In genomic region chr10:128015068-128015934, GRCm38 (mm10) we compare ENCODE assay signal across 8 mouse cellular contexts. TPM values are rescaled to one million over a fixed set of nuclear protein-coding genes. Genes with fewer than 3 reads are reported as not detected.
DNase-seq lines count a peak whose midpoint lies in the region; ATAC-seq and TF ChIP-seq lines count a peak whose summit lies in the region.

TSS of gene Prim1 (plus strand) at chr10:128015168.

- ATAC-seq in inflammation-experienced regulatory T-cells, adult 6 months = peak; percentile 98

- no peak for TF ChIP-seq CTCF in cortical plate, adult 2 months (IDR thresholded peaks at IDR 0.05; ENCODE audit: extremely low read depth, insufficient read depth, low read length)

- intact Hi-C loops in left cerebral cortex, postnatal 25 days (cut with DNase I) = no loop called here

- H3K27ac ChIP-seq in cortical plate, adult 2 months (ENCODE audit: insufficient read depth, low read length) = no peak within 1 kb of the TSS

- no peak for TF ChIP-seq POLR2A in cortical plate, adult 2 months (IDR thresholded peaks at IDR 0.05; ENCODE audit: extremely low read depth, insufficient read depth, low read length)

- no peaks in the 10 kb centered on the region for H3K4me1 ChIP-seq in cortical plate, adult 2 months (ENCODE audit: control insufficient read depth, insufficient read depth, low read length)

- peak within 1 kb of the TSS; percentile 78 for H3K4me3 ChIP-seq in cortical plate, adult 2 months (ENCODE audit: insufficient read depth, low read length)

- peak; percentile 69 to 89 for DNase-seq in adrenal gland, adult (ENCODE audit: inconsistent age in 2 of 2, low spot score in 1 of 2)
- DNase-seq in gastrocnemius, postnatal 10 days = peak; percentile 65
- peak; percentile 81 to 82 for DNase-seq in left cerebral cortex, postnatal 25 days (ENCODE audit: low spot score in 2 of 2)
- peak; percentile 85 for DNase-seq in mesoderm, embryonic 11.5 days (ENCODE audit: low read depth, low spot score)
- DNase-seq in right cerebral cortex, postnatal 25 days = peak; percentile 80
- DNase-seq in urinary bladder, postnatal 36 days (ENCODE audit: low spot score in 2 of 2) = peak; percentile 75 to 80

RNA-seq across cellular contexts. Expression of gene Prim1, which starts in this region (rescaled TPM):
- 7.5 and 8.1 TPM in 2 replicates for polyA plus RNA-seq in cortical plate, adult 2 months (2012; rRNA removed)
- total RNA-seq in gastrocnemius, postnatal 10 days (2021) = 1 to 10 TPM; 5.0 to 6.5 TPM
- 10 to 100 TPM; 18.1 to 73.7 (median 18.2) TPM for polyA plus RNA-seq in inflammation-experienced regulatory T-cells, adult 6 months (2017; shearing (Covaris generic))
- total RNA-seq in left cerebral cortex, postnatal 25 days (2021) = 1 to 10 TPM; 6.2 to 6.9 TPM
